Mouse (Mus musculus): Measurements from ENCODE around the gene Ccm2l. TPM values are rescaled to one million over a fixed set of nuclear protein-coding genes. Genes with fewer than 3 reads are reported as not detected.
A peak's percentile ranks its signal among the peaks of the same experiment; 100 is the strongest.

The Ccm2l gene
- polyA plus RNA-seq, 1 experiment from 2014 or later = 1.2 TPM

- Histone ChIP-seq H3K9me3 (ENCODE audit: control insufficient read depth, low read length) (no peaks in the 10 kb centered on the region), H3K4me2 (ENCODE audit: low read depth, low read length) (no peak overlapping the region), H3K36me3 (ENCODE audit: control insufficient read depth, insufficient read depth, low read length) (no peaks in the 10 kb centered on the region), H3K4me3 (ENCODE audit: low read depth, low read length) (no peak overlapping the region), H3K9ac (replicated peaks; ENCODE audit: low read depth, low read length) (no peak overlapping the region), H3K27ac (ENCODE audit: low read depth, low read length) (no peak overlapping the region), H3K4me1 (ENCODE audit: control insufficient read depth, insufficient read depth, low read length) (0 out of 2 replicates have a peak, but pooled peaks cover 3% of the 10 kb centered on the region), H3K27me3 (ENCODE audit: control insufficient read depth, insufficient read depth, low read length) (no peaks in the 10 kb centered on the region)
- WGBS = 61% methylated on average over 3 of the region's 3 CpGs
- ATAC-seq (ENCODE audit: low read depth) = no peak
These were observed 2.4 kb upstream of the Ccm2l start for GRCm38 (mm10) chr2:153063394-153063793.

DNA sequence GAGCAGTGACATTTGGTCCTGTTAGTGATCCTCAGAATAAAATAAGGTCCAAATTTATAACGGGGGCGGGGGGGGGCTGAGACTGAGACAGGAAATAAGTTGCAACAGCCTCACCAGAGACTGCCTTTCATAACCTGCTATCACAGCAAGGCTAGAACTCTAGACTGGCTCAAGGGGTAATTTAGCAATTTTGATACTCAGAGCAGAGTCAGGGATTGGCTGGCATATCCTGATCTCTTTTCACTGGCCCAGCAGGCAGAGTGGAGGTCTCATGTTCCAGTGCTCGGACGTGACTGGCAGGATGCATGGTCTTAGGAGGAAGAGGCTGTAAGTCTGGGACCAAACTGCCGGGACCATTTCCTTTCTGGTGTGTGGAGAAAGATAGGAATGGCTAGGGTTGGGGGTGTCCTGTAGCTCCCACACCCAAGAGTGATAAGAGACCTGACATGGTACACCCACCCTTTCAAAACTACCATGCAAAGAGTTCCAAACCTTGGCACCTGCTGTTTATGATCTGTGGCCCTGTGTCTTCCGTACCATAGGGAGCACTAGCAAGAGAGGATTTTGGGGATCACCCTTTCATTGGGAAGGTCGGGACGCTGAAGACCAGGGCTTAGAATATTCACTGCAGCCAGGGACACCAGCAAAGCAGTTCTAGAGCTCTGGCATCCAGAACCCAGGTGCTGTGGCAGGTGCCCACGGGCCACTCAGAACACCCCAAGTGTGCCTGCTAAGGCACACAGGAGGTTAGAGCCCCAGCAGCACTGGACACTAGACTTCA, 1.4 kb upstream of the Ccm2l start:
- WGBS = 72% methylated on average over 9 of the region's 9 CpGs
- Histone ChIP-seq H3K36me3 (ENCODE audit: control insufficient read depth, insufficient read depth, low read length) (no peaks in the 10 kb centered on the region), H3K27me3 (ENCODE audit: control insufficient read depth, insufficient read depth, low read length) (no peaks in the 10 kb centered on the region), H3K4me2 (ENCODE audit: low read depth, low read length) (no peak overlapping the region), H3K27ac (ENCODE audit: low read depth, low read length) (no peak overlapping the region), H3K4me3 (ENCODE audit: low read depth, low read length) (no peak overlapping the region), H3K4me1 (ENCODE audit: control insufficient read depth, insufficient read depth, low read length) (0 out of 2 replicates have a peak, but pooled peaks cover 3% of the 10 kb centered on the region), H3K9me3 (ENCODE audit: control insufficient read depth, low read length) (no peaks in the 10 kb centered on the region), H3K9ac (replicated peaks; ENCODE audit: low read depth, low read length) (no peak overlapping the region)
- no peak for ATAC-seq (ENCODE audit: low read depth)

DNA sequence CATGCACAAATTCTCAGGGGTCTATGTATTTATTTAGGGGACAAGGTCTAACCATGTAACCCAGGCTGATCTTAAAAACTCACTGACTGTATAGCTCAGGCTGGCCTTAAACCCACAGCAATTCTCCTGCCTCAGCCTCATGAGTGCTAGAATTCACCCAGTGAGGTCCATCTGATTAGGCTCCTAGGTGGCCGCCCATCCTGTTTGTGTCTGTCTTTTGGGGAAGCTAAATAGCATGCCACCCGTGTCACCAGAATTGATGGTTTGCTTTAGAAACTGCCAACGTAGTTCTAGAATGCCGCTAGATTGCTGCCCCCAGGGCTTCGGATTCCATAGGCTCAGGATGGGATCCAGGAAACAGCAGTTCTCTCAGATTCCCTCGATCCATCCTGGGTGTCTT, 1.2 kb downstream of the Ccm2l start:
- Histone ChIP-seq H3K4me3 (ENCODE audit: low read depth, low read length) (no peak overlapping the region), H3K4me1 (ENCODE audit: control insufficient read depth, insufficient read depth, low read length) (0 out of 2 replicates have a peak, but pooled peaks cover 3% of the 10 kb centered on the region), H3K27ac (ENCODE audit: low read depth, low read length) (no peak overlapping the region), H3K9me3 (ENCODE audit: control insufficient read depth, low read length) (no peaks in the 10 kb centered on the region), H3K36me3 (ENCODE audit: control insufficient read depth, insufficient read depth, low read length) (no peaks in the 10 kb centered on the region), H3K9ac (replicated peaks; ENCODE audit: low read depth, low read length) (no peak overlapping the region), H3K27me3 (ENCODE audit: control insufficient read depth, insufficient read depth, low read length) (peaks cover 19% of the 10 kb centered on the region), H3K4me2 (ENCODE audit: low read depth, low read length) (no peak overlapping the region)
- 35% methylated on average over 6 of the region's 6 CpGs for WGBS
- ATAC-seq (ENCODE audit: low read depth) = no peak

- Histone ChIP-seq H3K9ac (replicated peaks; ENCODE audit: low read depth, low read length) (no peak overlapping the region), H3K9me3 (ENCODE audit: control insufficient read depth, low read length) (no peaks in the 10 kb centered on the region), H3K36me3 (ENCODE audit: control insufficient read depth, insufficient read depth, low read length) (no peaks in the 10 kb centered on the region), H3K4me2 (ENCODE audit: low read depth, low read length) (no peak overlapping the region), H3K4me3 (ENCODE audit: low read depth, low read length) (no peak overlapping the region), H3K27me3 (ENCODE audit: control insufficient read depth, insufficient read depth, low read length) (peaks cover 28% of the 10 kb centered on the region), H3K4me1 (ENCODE audit: control insufficient read depth, insufficient read depth, low read length) (no peaks in the 10 kb centered on the region), H3K27ac (ENCODE audit: low read depth, low read length) (no peak overlapping the region)
- WGBS = 8% methylated on average over 23 of the region's 23 CpGs
- peak; percentile 7; the same call in 1 of the 2 replicates for ATAC-seq (ENCODE audit: low read depth)
These were observed 5.2 kb downstream of the Ccm2l start for GRCm38 (mm10) chr2:153070762-153071490.

DNA sequence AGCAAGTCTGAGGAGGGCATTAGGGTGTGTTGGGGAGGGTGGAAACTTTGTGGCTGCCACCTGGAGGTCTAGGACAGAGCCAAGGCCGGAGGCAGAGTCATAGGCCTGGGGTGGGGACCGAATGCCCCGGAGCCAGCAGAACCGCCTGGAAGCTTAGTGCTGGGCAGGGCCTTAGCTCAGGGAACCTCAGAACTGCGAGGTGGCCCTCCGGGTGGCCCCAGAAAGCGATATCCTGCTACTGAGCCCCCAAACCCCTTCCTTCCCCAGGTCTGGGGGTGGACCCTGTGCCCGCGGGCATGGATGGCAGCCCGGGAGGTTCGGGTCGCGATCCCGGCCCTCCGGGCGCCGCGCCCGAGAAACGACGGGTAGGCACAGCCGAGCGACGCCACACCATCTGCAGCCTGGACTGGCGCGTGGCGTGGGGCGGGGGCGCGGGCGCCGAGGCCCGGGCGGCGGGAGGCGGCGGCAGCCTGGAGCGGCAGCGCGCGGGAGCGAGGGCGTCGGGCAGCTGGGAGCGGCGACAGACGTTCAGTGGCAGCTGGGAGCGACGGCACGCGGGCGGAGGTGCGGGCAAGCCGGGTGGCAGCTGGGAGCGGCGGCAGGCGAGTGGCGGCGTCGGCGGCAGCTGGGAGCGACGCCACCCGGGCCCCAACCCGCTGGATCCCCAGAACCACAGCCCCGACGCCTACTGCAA, 5.9 kb downstream of the Ccm2l start:
- Histone ChIP-seq H3K4me1 (ENCODE audit: control insufficient read depth, insufficient read depth, low read length) (no peaks in the 10 kb centered on the region), H3K9me3 (ENCODE audit: control insufficient read depth, low read length) (no peaks in the 10 kb centered on the region), H3K4me2 (ENCODE audit: low read depth, low read length) (peak overlapping the region; percentile 46), H3K4me3 (ENCODE audit: low read depth, low read length) (peak overlapping the region; percentile 22), H3K36me3 (ENCODE audit: control insufficient read depth, insufficient read depth, low read length) (no peaks in the 10 kb centered on the region), H3K27me3 (ENCODE audit: control insufficient read depth, insufficient read depth, low read length) (peaks cover 28% of the 10 kb centered on the region), H3K27ac (ENCODE audit: low read depth, low read length) (no peak overlapping the region), H3K9ac (replicated peaks; ENCODE audit: low read depth, low read length) (peak overlapping the region; percentile 44)
- peak; percentile 56 for ATAC-seq (ENCODE audit: low read depth)
- 12% methylated on average over 61 of the region's 67 CpGs for WGBS

GRCm38 (mm10) chr2:153074651-153075050, 8.9 kb downstream of the Ccm2l start:
- WGBS = 83% methylated on average over 10 of the region's 10 CpGs
- H3K9ac ChIP-seq (replicated peaks; ENCODE audit: low read depth, low read length) = no peak overlapping the region
- no peak overlapping the region for H3K4me3 ChIP-seq (ENCODE audit: low read depth, low read length)
- peaks cover 28% of the 10 kb centered on the region for H3K27me3 ChIP-seq (ENCODE audit: control insufficient read depth, insufficient read depth, low read length)
- no peaks in the 10 kb centered on the region for H3K9me3 ChIP-seq (ENCODE audit: control insufficient read depth, low read length)
- no peaks in the 10 kb centered on the region for H3K4me1 ChIP-seq (ENCODE audit: control insufficient read depth, insufficient read depth, low read length)
- H3K36me3 ChIP-seq (ENCODE audit: control insufficient read depth, insufficient read depth, low read length) = no peaks in the 10 kb centered on the region
- no peak overlapping the region for H3K27ac ChIP-seq (ENCODE audit: low read depth, low read length)
- no peak for ATAC-seq (ENCODE audit: low read depth)
- H3K4me2 ChIP-seq (ENCODE audit: low read depth, low read length) = no peak overlapping the region

GRCm38 (mm10) chr2:153075961-153076360, 10.2 kb downstream of the Ccm2l start:
- Histone ChIP-seq H3K36me3 (ENCODE audit: control insufficient read depth, insufficient read depth, low read length) (no peaks in the 10 kb centered on the region), H3K4me1 (ENCODE audit: control insufficient read depth, insufficient read depth, low read length) (no peaks in the 10 kb centered on the region), H3K4me2 (ENCODE audit: low read depth, low read length) (no peak overlapping the region), H3K27ac (ENCODE audit: low read depth, low read length) (no peak overlapping the region), H3K9me3 (ENCODE audit: control insufficient read depth, low read length) (no peaks in the 10 kb centered on the region), H3K27me3 (ENCODE audit: control insufficient read depth, insufficient read depth, low read length) (peaks cover 18% of the 10 kb centered on the region), H3K4me3 (ENCODE audit: low read depth, low read length) (no peak overlapping the region), H3K9ac (replicated peaks; ENCODE audit: low read depth, low read length) (no peak overlapping the region)
- ATAC-seq (ENCODE audit: low read depth) = no peak
- WGBS = 64% methylated on average over 2 of the region's 2 CpGs

DNA sequence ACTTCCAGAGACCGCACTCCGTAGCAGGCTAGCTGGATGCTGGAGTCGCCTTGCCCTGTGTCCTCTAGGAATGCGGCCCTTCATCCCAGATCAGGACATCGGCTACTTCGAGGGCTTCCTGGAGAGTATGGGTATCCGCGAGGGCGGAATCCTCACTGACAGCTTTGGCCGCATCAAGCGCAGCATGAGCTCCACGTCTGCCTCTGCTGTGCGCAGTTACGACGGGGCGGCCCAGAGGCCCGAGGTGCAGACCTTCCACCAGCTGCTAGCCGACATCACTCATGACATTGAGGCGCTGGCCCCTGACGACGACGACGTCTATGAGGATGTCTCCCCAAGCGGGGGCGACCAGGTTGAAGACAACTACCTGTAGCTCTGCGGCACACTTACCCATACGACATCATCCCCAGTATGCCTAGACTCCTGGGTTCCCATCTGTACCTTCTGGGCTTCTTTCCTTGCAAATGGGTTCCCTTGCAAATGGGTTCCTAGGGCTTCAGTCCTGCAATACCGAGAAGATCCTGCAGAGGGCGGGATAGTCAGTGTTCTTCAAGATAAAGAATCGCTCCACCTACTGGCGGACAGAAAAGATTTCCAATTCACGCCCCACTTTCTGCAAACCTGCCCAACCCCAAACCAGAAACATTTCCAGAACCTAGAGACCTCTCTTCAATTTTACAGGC, 15.2 kb downstream of the Ccm2l start:
- H3K9ac ChIP-seq (replicated peaks; ENCODE audit: low read depth, low read length) = no peak overlapping the region
- no peak overlapping the region for H3K4me3 ChIP-seq (ENCODE audit: low read depth, low read length)
- H3K4me2 ChIP-seq (ENCODE audit: low read depth, low read length) = no peak overlapping the region
- no peaks in the 10 kb centered on the region for H3K4me1 ChIP-seq (ENCODE audit: control insufficient read depth, insufficient read depth, low read length)
- H3K36me3 ChIP-seq (ENCODE audit: control insufficient read depth, insufficient read depth, low read length) = no peaks in the 10 kb centered on the region
- ATAC-seq (ENCODE audit: low read depth) = no peak
- no peak overlapping the region for H3K27ac ChIP-seq (ENCODE audit: low read depth, low read length)
- no peaks in the 10 kb centered on the region for H3K27me3 ChIP-seq (ENCODE audit: control insufficient read depth, insufficient read depth, low read length)
- WGBS = 37% methylated on average over 32 of the region's 32 CpGs
- no peaks in the 10 kb centered on the region for H3K9me3 ChIP-seq (ENCODE audit: control insufficient read depth, low read length)

Measured in neural tube, embryonic 14.5 days (tissue).